Mouse (Mus musculus): ENCODE measurements around the gene Slc4a1. TPM values are rescaled to one million over a fixed set of nuclear protein-coding genes. Genes with fewer than 3 reads are reported as not detected.
"Not testable (repeated sequence)": the region's sequence is repeated elsewhere in the genome, so short reads cannot be mapped to it uniquely, and the experiment has no call there.

The Slc4a1 gene
- total RNA-seq, 2 experiments from 2014 or later: 0.47 to 1.2 TPM

GRCm38 (mm10) chr11:102401898-102402500, 36.0 kb upstream of the Slc4a1 start:
- intact Hi-C loops (cut with DNase I): loop anchor here (5.0 kb wide), 1 partner anchor 35 kb away; no protein-coding TSS in a partner anchor
- no peak for DNase-seq (ENCODE audit: extremely low spot score in 1 of 2, low spot score in 2 of 2)

GRCm38 (mm10) chr11:102400513-102401084, 34.6 kb upstream of the Slc4a1 start:
- DNase-seq (ENCODE audit: extremely low spot score in 1 of 2, low spot score in 2 of 2): peak in 1 of 2 experiments; percentile 41
- intact Hi-C loops (cut with DNase I): loop anchor here (5.0 kb wide), 1 partner anchor 37 kb away; no protein-coding TSS in a partner anchor

- peak in 1 of 2 experiments; percentile 27 for DNase-seq (ENCODE audit: extremely low spot score in 1 of 2, low spot score in 2 of 2)
- intact Hi-C loops (cut with DNase I): loop anchor here (5.0 kb wide), 1 partner anchor 38 kb away; no protein-coding TSS in a partner anchor
Measured at GRCm38 (mm10) chr11:102399610-102400072, 33.6 kb upstream of the Slc4a1 start.

- DNase-seq (ENCODE audit: extremely low spot score in 1 of 2, low spot score in 2 of 2): peak in 1 of 2 experiments; percentile 23
- intact Hi-C loops (cut with DNase I): no loop called here
Measured at GRCm38 (mm10) chr11:102399107-102399506, 33.1 kb upstream of the Slc4a1 start.

GRCm38 (mm10) chr11:102398007-102398825, 32.2 kb upstream of the Slc4a1 start:
- DNase-seq (ENCODE audit: extremely low spot score in 1 of 2, low spot score in 2 of 2): peak in 1 of 2 experiments; percentile 58
- intact Hi-C loops (cut with DNase I): no loop called here

- DNase-seq (ENCODE audit: extremely low spot score in 1 of 2, low spot score in 2 of 2): peak in 1 of 2 experiments; percentile 61
- intact Hi-C loops (cut with DNase I): no loop called here
Measured at GRCm38 (mm10) chr11:102396671-102397141, 30.7 kb upstream of the Slc4a1 start.

GRCm38 (mm10) chr11:102396263-102396662, 30.3 kb upstream of the Slc4a1 start:
- DNase-seq (ENCODE audit: extremely low spot score in 1 of 2, low spot score in 2 of 2): no peak
- intact Hi-C loops (cut with DNase I): no loop called here

- peak in 1 of 2 experiments; percentile 52 for DNase-seq (ENCODE audit: extremely low spot score in 1 of 2, low spot score in 2 of 2)
- intact Hi-C loops (cut with DNase I): no loop called here
Measured at GRCm38 (mm10) chr11:102395250-102395649, 29.2 kb upstream of the Slc4a1 start.

GRCm38 (mm10) chr11:102394421-102395124, 28.6 kb upstream of the Slc4a1 start:
- DNase-seq (ENCODE audit: extremely low spot score in 1 of 2, low spot score in 2 of 2): peak in 1 of 2 experiments; percentile 26
- intact Hi-C loops (cut with DNase I): no loop called here

GRCm38 (mm10) chr11:102393719-102394420, 27.9 kb upstream of the Slc4a1 start:
- intact Hi-C loops (cut with DNase I): no loop called here
- peak in 1 of 2 experiments; percentile 67 for DNase-seq (ENCODE audit: extremely low spot score in 1 of 2, low spot score in 2 of 2)

GRCm38 (mm10) chr11:102393238-102393634, 27.2 kb upstream of the Slc4a1 start, which contains the start of gene Rundc3a:
Gene Rundc3a (plus strand): TSS chr11:102393403.
- peak; percentile 96 to 97 for DNase-seq (ENCODE audit: extremely low spot score in 1 of 2, low spot score in 2 of 2)
- intact Hi-C loops (cut with DNase I): no loop called here

- intact Hi-C loops (cut with DNase I): no loop called here
- DNase-seq (ENCODE audit: extremely low spot score in 1 of 2, low spot score in 2 of 2): no peak
Measured at GRCm38 (mm10) chr11:102392441-102393237, 26.6 kb upstream of the Slc4a1 start.

- DNase-seq (ENCODE audit: extremely low spot score in 1 of 2, low spot score in 2 of 2); intact Hi-C loops (cut with DNase I): not testable (repeated sequence)
Measured at GRCm38 (mm10) chr11:102389436-102389835, 23.4 kb upstream of the Slc4a1 start.

GRCm38 (mm10) chr11:102386121-102386520, 20.1 kb upstream of the Slc4a1 start:
- no peak for DNase-seq (ENCODE audit: extremely low spot score in 1 of 2, low spot score in 2 of 2)
- intact Hi-C loops (cut with DNase I): no loop called here

GRCm38 (mm10) chr11:102385075-102385474, 19.1 kb upstream of the Slc4a1 start:
- DNase-seq (ENCODE audit: extremely low spot score in 1 of 2, low spot score in 2 of 2): no peak
- intact Hi-C loops (cut with DNase I): no loop called here

- DNase-seq (ENCODE audit: extremely low spot score in 1 of 2, low spot score in 2 of 2): no peak
Measured at GRCm38 (mm10) chr11:102384418-102384817, 18.4 kb upstream of the Slc4a1 start.

GRCm38 (mm10) chr11:102383365-102384136, 17.5 kb upstream of the Slc4a1 start:
- intact Hi-C loops (cut with DNase I): no loop called here
- DNase-seq (ENCODE audit: extremely low spot score in 1 of 2, low spot score in 2 of 2): no peak

More at GRCm38 (mm10) chr11:102384418-102384817, 18.4 kb upstream of the Slc4a1 start:
- intact Hi-C loops (cut with DNase I): no loop called here
